Mouse (Mus musculus) G1E (cell line): ENCODE measurements at regions not wholly inside any gene's neighbourhood (a gene's known extent, or its start where the extent isn't known, plus 50 kb on each side); places are given as distances from the start of the nearest gene placed in this dataset.

ENCODE experiments used
- CTCF ChIP-seq: IDR thresholded peaks from 2 replicates; pipeline ENCODE4 v1.5.1; 2012; ENCODE audit warnings: low read depth, low read length, inconsistent platforms, mixed read lengths
- GATA1 ChIP-seq: IDR thresholded peaks from 2 replicates; pipeline ENCODE4 v1.6.1; 2012; ENCODE audit warnings: borderline replicate concordance, low read length, inconsistent platforms, mixed read lengths
- GATA2 ChIP-seq: IDR thresholded peaks from 2 replicates; pipeline ENCODE4 v1.6.1; 2012; ENCODE audit warnings: low read depth, low read length, inconsistent platforms, borderline replicate concordance
- TAL1 ChIP-seq: conservative IDR thresholded peaks from 2 replicates; pipeline ENCODE4 v1.6.1; 2012; ENCODE audit warnings: low read depth, low read length, inconsistent platforms, mixed read lengths

GRCm38 (mm10) chr7:138066921-138067320, 330.6 kb downstream of the Tcerg1l start:
- TF ChIP-seq CTCF (no peak), GATA1 (no peak), TAL1 (no peak), GATA2 (no peak)
